ENCODE assay signal across 9 mouse cellular contexts in genomic region chr1:179059286-179060112, GRCm38 (mm10).
DNase-seq lines count a peak whose midpoint lies in the region; ATAC-seq lines count a peak whose summit lies in the region.
"Had no signal": no experiment of that assay in that cellular context is flagged by ENCODE, and none has a peak within 500 bp of the region (broad histone marks: within the 10 kb centered on the region; RNA-seq: fewer than 3 reads in every experiment).

No protein-coding gene starts in this region.

- no peaks in the 10 kb centered on the region for H3K9me3 ChIP-seq in hindbrain, embryonic 10.5 days
- H3K9me3 ChIP-seq in hindbrain, embryonic 14.5 days (ENCODE audit: control insufficient read depth, low read length): no peaks in the 10 kb centered on the region
- no peaks in the 10 kb centered on the region for H3K9me3 ChIP-seq in embryonic facial prominence, embryonic 10.5 days

- H3K9ac ChIP-seq in hindbrain, embryonic 14.5 days: no peak overlapping the region

- H3K4me1 ChIP-seq in hindbrain, embryonic 10.5 days (replicated peaks): peaks cover 39% of the 10 kb centered on the region
- H3K4me1 ChIP-seq in hindbrain, embryonic 14.5 days (replicated peaks; ENCODE audit: control insufficient read depth, insufficient read depth, low read length): peaks cover 22% of the 10 kb centered on the region
- H3K4me1 ChIP-seq in embryonic facial prominence, embryonic 10.5 days: peaks cover 74% of the 10 kb centered on the region

- ATAC-seq in hindbrain, embryonic 14.5 days (ENCODE audit: low FRiP score): no peak

- WGBS in hindbrain, embryonic 10.5 days: 86% methylated on average over 15 of the region's 15 CpGs
- 85% methylated on average over 15 of the region's 15 CpGs for WGBS in hindbrain, embryonic 14.5 days
- 70% methylated on average over 15 of the region's 15 CpGs for WGBS in embryonic facial prominence, embryonic 10.5 days

- no peak overlapping the region for H3K4me3 ChIP-seq in hindbrain, embryonic 10.5 days
- no peak overlapping the region for H3K4me3 ChIP-seq in hindbrain, embryonic 14.5 days (replicated peaks; ENCODE audit: low read length)
- no peak overlapping the region for H3K4me3 ChIP-seq in embryonic facial prominence, embryonic 10.5 days
- H3K4me3 ChIP-seq: erythroblast, embryonic 14.5 days had no signal

- DNase-seq in hindbrain, embryonic 10.5 days (ENCODE audit: low spot score): no peak
- DNase-seq in hindbrain, embryonic 14.5 days (ENCODE audit: low spot score): no peak
- DNase-seq in ES-CJ7 (ENCODE audit: low read depth, low spot score): peak; percentile 60
- peak; percentile 34 for DNase-seq in embryonic facial prominence, embryonic 10.5 days (ENCODE audit: low spot score)
- peak; percentile 21 for DNase-seq in kidney, postnatal 10 days
- DNase-seq in frontal cortex, adult 2 months (ENCODE audit: extremely low spot score in 1 of 2, low spot score in 1 of 2): no peak
- no peak for DNase-seq in ovary, postnatal 10 days (ENCODE audit: low spot score)
- DNase-seq: gastrocnemius, postnatal 25 days had no signal

- H3K27ac ChIP-seq in hindbrain, embryonic 10.5 days: peak overlapping the region; percentile 30; the same call in 1 of the 2 replicates
- H3K27ac ChIP-seq in hindbrain, embryonic 14.5 days: no peak overlapping the region
- H3K27ac ChIP-seq in embryonic facial prominence, embryonic 10.5 days (replicated peaks): peak overlapping the region; percentile 87

- H3K27me3 ChIP-seq in hindbrain, embryonic 10.5 days (ENCODE audit: insufficient read depth, poor library complexity, severe bottlenecking): no peaks in the 10 kb centered on the region
- H3K27me3 ChIP-seq in hindbrain, embryonic 14.5 days (ENCODE audit: control insufficient read depth, insufficient read depth, low read length): no peaks in the 10 kb centered on the region
- no peaks in the 10 kb centered on the region for H3K27me3 ChIP-seq in embryonic facial prominence, embryonic 10.5 days (replicated peaks; ENCODE audit: low read depth, poor library complexity, severe bottlenecking)

- no peaks in the 10 kb centered on the region for H3K36me3 ChIP-seq in hindbrain, embryonic 10.5 days
- H3K36me3 ChIP-seq in hindbrain, embryonic 14.5 days (replicated peaks; ENCODE audit: control insufficient read depth, insufficient read depth): no peaks in the 10 kb centered on the region
- no peaks in the 10 kb centered on the region for H3K36me3 ChIP-seq in embryonic facial prominence, embryonic 10.5 days (replicated peaks)

- H3K4me2 ChIP-seq in hindbrain, embryonic 14.5 days (replicated peaks): no peak overlapping the region

Comparison
In these comparisons a context has a peak if more than half of its experiments do, and no peak if none do; other contexts are left out.
1. DNase-seq: peak in ES-CJ7 (single experiment), embryonic facial prominence, embryonic 10.5 days (single experiment) and kidney, postnatal 10 days (single experiment); none in hindbrain, embryonic 10.5 days (single experiment), hindbrain, embryonic 14.5 days (single experiment), frontal cortex, adult 2 months (0 of 2) and ovary, postnatal 10 days (single experiment).